Mouse (Mus musculus) 3T3-L1 (cell line): ENCODE data around the gene Lrrc8e.

Source experiments
- DNase-seq: peaks from one replicate; pipeline ENCODE4 v3.0.0-alpha.2; 2015; ENCODE audit warnings: low read depth, low spot score

The Lrrc8e gene

GRCm38 (mm10) chr8:4226739-4227347, at the start of gene Lrrc8e:
Lrrc8e (plus strand) TSS chr8:4226827.
- no peak for DNase-seq

GRCm38 (mm10) chr8:4183409-4183808, 43.2 kb upstream of the Lrrc8e start:
- no peak for DNase-seq

GRCm38 (mm10) chr8:4186151-4186550, 40.5 kb upstream of the Lrrc8e start:
- no peak for DNase-seq

DNA sequence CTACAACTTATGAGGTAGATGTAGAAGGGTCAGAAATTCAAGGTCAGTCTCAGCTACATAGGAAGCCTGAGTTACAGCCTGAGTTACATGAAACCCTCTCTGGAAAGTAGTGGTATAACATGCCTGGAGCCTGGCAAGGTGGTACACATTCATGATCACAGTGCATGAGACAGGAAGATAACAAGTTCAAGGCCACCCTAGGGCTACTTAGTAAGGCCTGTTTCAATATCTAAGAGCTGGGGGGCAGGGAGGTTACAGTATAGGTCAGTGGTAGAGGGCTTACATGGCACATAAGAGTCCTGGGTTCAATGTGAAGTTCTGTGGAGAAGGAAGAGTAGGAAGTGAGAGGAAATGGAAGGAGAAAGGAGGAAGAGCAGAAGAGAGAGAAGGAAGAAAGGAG, 38.0 kb upstream of the Lrrc8e start:
- no peak for DNase-seq

GRCm38 (mm10) chr8:4189031-4189722, 37.5 kb upstream of the Lrrc8e start:
- DNase-seq = no peak

DNA sequence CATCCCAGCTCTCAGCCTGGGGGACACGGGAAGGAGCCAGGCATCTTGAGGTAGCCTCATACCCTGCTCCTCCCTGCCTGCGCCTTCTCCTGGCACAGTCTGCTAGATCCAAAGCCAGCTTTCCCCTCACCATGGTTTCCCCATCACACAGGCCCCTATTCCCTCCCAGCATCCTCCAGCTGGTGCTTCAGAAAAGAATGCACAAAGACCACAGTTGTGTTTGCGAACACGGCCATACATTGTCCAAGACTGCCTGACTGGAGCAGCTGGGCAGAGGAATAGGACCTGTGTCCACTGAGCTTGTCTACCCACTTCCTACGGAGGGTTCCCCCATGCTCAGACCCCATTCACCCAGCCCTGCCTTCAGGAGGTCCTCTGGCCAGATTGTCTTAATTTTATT, 34.3 kb upstream of the Lrrc8e start:
- no peak for DNase-seq

DNA sequence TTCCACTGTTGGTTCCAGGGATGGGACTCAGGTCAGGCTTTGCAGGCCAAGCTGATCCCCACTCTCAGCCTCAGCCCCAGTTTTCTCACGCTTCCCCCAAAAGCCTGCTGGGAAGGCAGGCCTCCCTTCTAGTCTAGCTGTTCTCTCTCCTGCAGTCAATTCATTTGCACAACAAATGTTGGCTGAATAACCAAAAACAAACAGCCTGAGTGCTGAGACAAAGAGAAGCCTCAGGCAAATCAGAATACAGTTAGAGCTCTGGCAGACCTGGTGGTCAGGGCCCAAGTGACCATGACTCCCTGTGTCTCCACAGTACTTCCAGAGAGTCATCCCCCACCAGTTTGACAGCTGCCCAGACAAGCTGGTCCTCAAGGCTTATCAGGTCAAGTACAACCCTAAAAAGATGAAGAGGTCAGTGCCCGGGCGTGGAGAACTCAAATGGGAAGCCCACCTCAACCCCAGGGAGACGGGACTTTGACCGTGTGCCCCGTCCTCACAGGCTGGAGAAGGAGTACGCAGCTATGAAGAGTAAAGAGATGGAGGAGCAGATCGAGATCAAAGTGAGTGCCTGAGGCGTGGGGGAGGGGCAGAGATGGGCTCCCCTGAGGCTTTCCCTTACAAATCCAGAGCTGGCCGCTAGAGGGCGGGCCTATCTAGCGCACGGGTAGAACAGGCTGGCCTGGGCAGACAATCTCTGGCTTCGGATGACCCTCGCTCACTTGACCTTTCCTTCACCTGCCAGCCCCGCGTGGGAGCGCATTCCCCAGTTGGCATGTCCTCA, 33.6 kb upstream of the Lrrc8e start:
- DNase-seq = peak; percentile 77

- DNase-seq = no peak
Measured at GRCm38 (mm10) chr8:4193588-4193894, 33.1 kb upstream of the Lrrc8e start.

DNA sequence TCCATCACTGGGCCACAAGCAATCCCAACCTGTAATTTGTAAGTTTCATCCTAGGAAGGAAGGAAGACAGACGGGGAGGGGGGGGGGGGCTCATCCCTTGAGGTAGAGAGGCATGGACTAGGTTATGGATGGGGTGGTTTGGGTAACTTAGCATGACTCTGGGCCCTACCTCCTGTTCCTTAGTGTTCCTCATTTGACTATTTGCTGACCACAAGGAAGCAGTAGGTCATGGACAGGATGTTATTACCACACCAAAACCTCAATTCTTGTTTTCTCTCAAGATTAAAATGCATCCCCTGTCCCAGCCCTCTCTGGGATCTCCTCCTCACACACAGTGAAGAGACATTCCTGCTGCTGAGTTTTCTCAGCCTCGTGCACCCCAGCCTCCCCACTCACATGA, 25.3 kb upstream of the Lrrc8e start:
- no peak for DNase-seq

DNA sequence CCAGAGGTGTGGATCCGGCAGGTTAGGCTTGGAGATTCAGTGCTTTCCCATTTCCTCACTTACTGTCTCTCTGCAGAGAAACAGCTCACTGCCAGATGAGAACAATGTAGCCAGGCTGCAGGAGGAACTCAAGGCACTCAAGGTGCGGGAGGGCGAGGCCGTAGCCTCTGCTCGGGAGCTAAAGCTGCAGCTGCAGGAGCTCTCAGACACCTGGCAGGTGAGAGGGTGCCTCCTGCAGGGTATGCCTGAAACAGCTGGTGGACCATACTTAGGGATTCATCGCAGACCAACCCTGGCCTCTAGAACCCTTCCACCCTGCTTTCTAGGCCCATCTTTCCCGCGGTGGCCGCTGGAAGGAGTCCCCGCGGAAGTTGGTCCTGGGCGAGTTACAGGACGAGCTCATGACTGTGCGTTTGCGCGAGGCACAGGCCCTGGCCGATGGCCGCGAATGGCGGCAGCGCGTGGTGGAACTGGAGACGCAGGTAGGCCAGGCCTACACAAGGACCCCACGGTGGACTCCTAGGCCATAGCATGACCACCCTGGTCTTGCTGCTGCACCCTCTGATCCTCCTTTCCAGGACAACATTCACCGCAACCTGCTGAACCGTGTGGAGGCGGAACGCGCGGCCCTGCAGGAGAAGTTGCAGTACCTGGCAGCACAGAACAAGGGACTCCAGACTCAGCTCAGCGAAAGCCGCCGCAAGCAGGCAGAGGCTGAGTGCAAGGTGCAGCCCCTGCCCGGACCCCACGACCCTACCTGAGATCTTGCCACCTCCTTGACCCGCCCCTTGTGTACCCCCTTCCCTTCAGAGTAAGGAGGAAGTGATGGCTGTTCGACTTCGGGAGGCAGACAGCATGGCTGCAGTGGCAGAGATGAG, 21.1 kb upstream of the Lrrc8e start:
- DNase-seq = no peak

GRCm38 (mm10) chr8:4206182-4207015, 20.2 kb upstream of the Lrrc8e start:
- DNase-seq = no peak

DNA sequence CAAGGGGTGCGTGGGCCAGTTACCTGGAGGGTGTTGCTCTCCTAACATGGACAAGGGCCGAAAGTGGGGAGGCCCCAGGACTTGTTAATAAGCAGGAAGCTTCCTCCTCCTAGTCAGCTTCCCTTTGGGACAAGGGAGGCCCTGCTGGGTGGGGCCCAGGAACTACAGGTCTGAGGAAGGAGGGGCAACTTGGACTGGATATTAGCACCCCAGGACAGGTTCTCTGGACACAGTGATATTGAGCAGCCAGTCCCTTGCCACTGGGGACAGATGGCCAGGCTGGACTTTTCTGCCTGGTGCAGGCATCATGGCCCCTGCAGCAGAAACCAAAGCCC, 19.6 kb upstream of the Lrrc8e start:
- DNase-seq = no peak

DNA sequence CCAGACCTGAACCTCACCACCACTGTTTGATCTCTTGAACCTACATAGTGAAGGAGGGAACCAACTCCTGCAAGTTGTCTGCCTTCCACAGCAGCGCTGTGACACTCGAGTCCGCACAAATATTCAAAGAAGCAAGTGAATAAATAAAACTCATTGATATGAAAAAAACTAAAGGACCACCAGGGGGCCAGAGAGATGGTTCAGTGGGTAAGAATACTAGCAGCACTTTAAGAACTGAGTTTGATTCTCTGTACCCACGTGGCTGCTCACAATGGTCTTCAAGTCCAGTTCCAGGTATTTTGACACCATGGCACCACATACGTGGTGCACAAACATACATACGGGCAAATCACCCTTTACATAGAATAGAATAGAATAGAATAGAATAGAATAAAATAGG, 15.5 kb upstream of the Lrrc8e start:
- peak; percentile 24 for DNase-seq

- no peak for DNase-seq
Measured at GRCm38 (mm10) chr8:4212809-4213209, 13.8 kb upstream of the Lrrc8e start.

DNA sequence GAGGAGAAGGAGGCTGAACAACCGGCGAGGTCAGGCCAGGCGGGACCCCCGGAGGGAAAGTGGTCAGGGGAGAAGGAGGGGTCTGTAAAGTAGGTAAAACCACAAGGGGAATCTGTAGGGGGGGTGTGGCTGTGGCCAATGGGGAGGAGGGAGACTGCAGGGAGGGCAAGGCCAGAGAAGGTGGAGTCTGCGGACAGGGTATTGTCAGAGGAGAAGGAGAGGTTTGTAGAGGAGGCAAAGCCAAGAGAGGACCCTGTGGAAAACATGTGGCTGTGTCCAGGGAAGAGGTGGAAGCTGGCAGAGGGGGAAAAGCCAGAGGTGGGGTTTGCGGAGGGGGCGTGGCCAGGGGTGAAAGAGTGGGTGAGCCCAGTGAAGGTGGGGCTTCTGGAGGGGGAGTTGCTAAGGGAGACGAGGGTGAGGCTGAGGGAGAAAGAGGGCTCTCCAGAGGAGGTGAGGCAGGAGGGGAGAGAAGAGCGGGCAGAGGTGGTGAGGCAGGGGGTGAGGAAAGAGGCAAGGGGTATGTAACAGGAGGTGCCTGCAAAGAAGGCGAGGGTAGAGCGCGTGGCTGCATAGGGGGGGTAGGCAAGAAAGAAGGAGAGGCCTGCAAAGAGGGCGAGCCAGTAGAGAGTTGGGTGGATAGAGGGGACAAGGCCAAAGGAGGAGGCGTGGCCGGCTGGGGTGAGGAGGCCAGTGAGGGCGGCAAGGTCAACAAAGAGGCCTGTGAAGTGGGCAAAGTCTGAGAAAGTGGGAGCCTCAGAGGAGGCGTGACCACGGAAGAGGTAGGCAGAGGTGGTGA, 13.2 kb upstream of the Lrrc8e start:
- no peak for DNase-seq

- peak; percentile 21 for DNase-seq
Measured at GRCm38 (mm10) chr8:4214006-4214980, 12.3 kb upstream of the Lrrc8e start.

GRCm38 (mm10) chr8:4216296-4216695, 10.3 kb upstream of the Lrrc8e start:
- no peak for DNase-seq

DNA sequence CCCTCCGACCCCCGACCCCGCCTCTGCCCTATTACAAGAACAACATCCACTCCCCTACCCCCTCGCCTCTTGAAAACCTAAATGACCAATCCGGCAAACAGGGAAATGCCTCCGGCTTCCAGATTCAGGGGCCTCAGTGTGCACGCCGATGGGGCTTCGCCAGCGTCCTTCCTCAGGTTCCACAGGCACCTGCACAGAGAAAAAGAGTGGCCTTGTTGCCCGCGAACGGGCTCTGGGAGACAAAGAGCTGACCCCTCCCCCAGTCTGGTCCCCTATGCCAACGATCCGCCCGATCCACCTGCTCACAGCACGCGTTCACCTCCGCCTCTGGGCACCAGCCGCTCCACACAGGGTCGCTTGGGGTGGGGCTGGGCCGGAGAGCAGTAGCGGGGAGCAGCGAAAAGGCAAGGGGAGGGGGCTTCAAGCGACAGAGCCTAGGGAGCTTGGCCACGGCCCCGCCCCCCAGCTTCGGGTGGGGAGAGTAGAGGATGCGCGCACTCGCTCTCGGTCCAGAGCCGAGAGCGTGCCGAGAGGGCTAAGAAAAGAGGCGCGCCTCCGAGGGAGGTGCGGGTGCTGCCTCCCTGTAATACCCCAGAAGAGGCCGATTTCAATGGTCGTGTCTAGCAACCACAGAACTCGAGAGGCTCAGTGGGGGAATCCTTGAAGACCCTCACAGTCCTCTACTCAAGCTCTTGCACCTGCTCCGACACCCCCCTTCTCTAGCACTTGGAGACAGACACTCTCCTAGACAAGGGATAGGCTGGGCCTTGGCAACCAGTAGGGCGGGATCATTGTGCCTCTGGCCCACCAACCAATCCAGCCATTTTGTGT, 9.6 kb upstream of the Lrrc8e start, which contains the start of gene Prr36:
TSS of gene Prr36 (minus strand) at position 669 of the 831 bp plus-strand sequence.
- no peak for DNase-seq
